Mouse (Mus musculus): ENCODE results near the gene Ptges3l.

Ptges3l gene

DNA sequence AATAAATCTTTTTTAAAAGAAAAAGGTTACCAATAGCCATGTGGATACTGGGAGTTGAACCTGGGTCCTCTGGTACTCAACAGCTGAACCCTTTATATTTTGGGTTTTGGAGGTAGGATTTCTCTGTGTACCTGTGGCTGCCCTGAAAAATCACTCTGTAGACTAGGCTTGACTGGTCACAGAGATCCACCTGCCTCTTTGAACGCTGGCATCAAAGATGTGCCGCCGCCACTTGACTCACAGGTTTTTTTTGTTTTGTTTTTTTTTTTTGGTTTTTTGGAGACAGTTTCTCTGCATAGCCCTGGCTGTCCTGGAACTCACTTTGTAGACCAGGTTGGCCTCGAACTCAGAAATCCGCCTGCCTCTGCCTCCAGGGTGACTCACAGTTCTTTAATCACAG, 22.7 kb upstream of the Ptges3l start:
- CTCF ChIA-PET, result interaction anchor here in 1 of 4 experiments (0.5 kb wide), 1 partner anchor 365 kb away, joined by 3 read pairs; the partner anchor contains the start of gene Coasy

DNA sequence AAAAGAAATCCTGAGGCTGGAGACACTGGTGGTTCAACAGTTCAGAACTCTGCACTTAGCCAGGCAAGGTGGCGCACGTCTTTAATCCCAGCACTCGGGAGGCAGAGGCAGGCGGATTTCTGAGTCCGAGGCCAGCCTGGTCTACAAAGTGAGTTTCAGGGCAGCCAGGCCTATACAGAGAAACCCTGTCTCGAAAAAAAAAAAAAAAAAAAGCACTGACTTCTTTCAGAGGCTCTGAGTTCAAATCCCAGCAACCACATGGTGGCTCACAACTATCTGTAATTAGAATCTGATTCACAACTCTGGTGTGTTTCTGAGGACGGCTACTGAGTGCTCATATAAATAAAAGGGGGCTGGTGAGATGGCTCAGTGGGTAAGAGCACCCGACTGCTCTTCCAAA, 21.7 kb upstream of the Ptges3l start:
- ChIA-PET POLR2A (interaction anchor here in 2 of 4 experiments (1.2 to 22.5 kb wide), 4 partner anchors 16 to 166 kb away, joined by 3 to 550 read pairs (median 59); partner anchors contain the start of genes Rnd2 (in 2 of the 2) and Vat1 (in 2 of the 2)), CTCF (interaction anchor here in 1 of 4 experiments (2.3 kb wide), 1 partner anchor 21 kb away, joined by 6 read pairs; no protein-coding TSS in a partner anchor)

More for the DNA sequence above, 22.7 kb upstream of the Ptges3l start:
- POLR2A ChIA-PET, result interaction anchor here in 2 of 4 experiments (1.4 to 22.5 kb wide), 6 partner anchors 11 to 107 kb away, joined by 3 to 550 read pairs (median 9); partner anchors contain the start of genes Rnd2 (in 2 of the 2) and Vat1 (in 2 of the 2)

DNA sequence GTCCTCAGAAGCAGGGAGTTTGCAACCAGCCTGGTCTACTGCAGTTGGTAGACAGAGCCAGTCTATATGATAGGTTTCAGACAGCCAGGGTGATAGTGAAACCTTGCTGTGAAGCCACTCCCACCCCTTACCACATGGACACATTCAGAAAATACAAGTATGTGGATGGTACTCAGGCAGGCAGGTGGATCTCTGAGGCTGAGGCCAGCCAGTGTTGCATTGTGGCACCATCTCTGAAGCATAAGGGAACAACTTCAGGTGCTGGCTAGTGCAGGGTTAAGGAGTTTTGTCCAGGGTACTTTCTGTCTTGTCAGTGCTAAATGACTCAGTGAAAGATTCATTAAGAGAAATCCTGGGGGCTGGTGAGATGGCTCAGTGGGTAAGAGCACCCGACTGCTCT, 21.2 kb upstream of the Ptges3l start:
- CTCF ChIA-PET, result interaction anchor here in 1 of 4 experiments (2.3 kb wide), 1 partner anchor 21 kb away, joined by 6 read pairs; no protein-coding TSS in a partner anchor
- POLR2A ChIA-PET, result interaction anchor here in 2 of 4 experiments (1.2 to 22.5 kb wide), 8 partner anchors 9 to 186 kb away, joined by 3 to 550 read pairs (median 147); partner anchors contain the start of genes Rnd2 (in 2 of the 2), Vat1 (in 2 of the 2), Aarsd1 (in 1 of the 2) and Gm27029 (in 1 of the 2)

DNA sequence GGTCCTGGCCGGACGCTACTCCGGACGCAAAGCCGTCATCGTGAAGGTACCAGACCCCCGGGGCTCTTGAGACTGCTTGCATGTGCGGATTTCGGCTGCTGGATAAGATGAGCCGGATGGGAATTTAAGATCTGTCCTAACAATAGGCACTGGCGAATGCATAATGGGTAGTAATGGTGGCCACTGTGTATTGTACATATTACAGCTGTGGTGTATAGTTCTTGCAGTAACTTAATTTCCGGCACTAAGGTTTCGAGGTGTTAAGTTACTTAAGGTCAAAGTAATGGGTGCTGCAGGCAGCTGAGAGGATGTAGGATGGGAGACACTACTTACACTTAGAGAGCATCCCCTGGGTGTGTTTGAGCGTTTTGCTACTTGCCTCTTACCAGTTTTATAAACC, 17.6 kb upstream of the Ptges3l start:
- POLR2A ChIA-PET, result interaction anchor here (0.6 to 22.5 kb wide), 93 partner anchors 9 to 933 kb away, joined by 3 to 550 read pairs (median 9); partner anchors contain the start of genes Aarsd1 (in 3 of the 4), Gm27029 (in 3 of the 4), Ptges3l (in 3 of the 4) and Rnd2 (in 3 of the 4)

GRCm38 (mm10) chr11:101442127-101442693, 17.1 kb upstream of the Ptges3l start, which contains the start of gene Rpl27:
TSS of gene Rpl27 (plus strand) at chr11:101442298.
- ChIA-PET CTCF (interaction anchor here (0.5 to 1.8 kb wide), 89 partner anchors 8 to 1027 kb away, joined by 3 to 21 read pairs (median 4); partner anchors contain the start of genes Ptges3l (in 3 of the 4), Rundc1 (in 3 of the 4), Becn1 (in 2 of the 4) and Cntd1 (in 2 of the 4)), POLR2A (interaction anchor here (0.5 to 22.5 kb wide), 295 partner anchors 9 to 1716 kb away, joined by 3 to 550 read pairs (median 4); partner anchors contain the start of genes Gm27029 (in 4 of the 4), Ptges3l (in 4 of the 4), Rnd2 (in 4 of the 4) and Rundc1 (in 4 of the 4))

More for the DNA sequence above, 17.6 kb upstream of the Ptges3l start:
- CTCF ChIA-PET, result interaction anchor here (0.5 to 1.8 kb wide), 34 partner anchors 9 to 311 kb away, joined by 3 to 21 read pairs (median 6); partner anchors contain the start of genes Ptges3l (in 2 of the 4), Rundc1 (in 2 of the 4), Becn1 (in 1 of the 4) and Brca1 (in 1 of the 4)

- POLR2A ChIA-PET, result interaction anchor here (0.5 to 22.5 kb wide), 294 partner anchors 8 to 1716 kb away, joined by 3 to 550 read pairs (median 4); partner anchors contain the start of genes Gm27029 (in 4 of the 4), Ptges3l (in 4 of the 4), Rnd2 (in 4 of the 4) and Rundc1 (in 4 of the 4)
- CTCF ChIA-PET, result interaction anchor here (0.5 to 1.8 kb wide), 85 partner anchors 8 to 1026 kb away, joined by 3 to 21 read pairs (median 4); partner anchors contain the start of genes Ptges3l (in 3 of the 4), Rundc1 (in 3 of the 4), Becn1 (in 2 of the 4) and Cntd1 (in 2 of the 4)
These were observed 16.5 kb upstream of the Ptges3l start for GRCm38 (mm10) chr11:101441450-101442126.

- ChIA-PET POLR2A (interaction anchor here in 1 of 4 experiments (0.6 to 0.7 kb wide), 3 partner anchors 17 to 130 kb away, joined by 3 to 4 read pairs (median 3); no protein-coding TSS in a partner anchor), CTCF (interaction anchor here in 2 of 4 experiments (0.7 to 0.8 kb wide), 3 partner anchors 12 to 390 kb away, joined by 3 to 5 read pairs (median 4); no protein-coding TSS in a partner anchor)
These were observed 12.9 kb upstream of the Ptges3l start for GRCm38 (mm10) chr11:101438006-101438405.

DNA sequence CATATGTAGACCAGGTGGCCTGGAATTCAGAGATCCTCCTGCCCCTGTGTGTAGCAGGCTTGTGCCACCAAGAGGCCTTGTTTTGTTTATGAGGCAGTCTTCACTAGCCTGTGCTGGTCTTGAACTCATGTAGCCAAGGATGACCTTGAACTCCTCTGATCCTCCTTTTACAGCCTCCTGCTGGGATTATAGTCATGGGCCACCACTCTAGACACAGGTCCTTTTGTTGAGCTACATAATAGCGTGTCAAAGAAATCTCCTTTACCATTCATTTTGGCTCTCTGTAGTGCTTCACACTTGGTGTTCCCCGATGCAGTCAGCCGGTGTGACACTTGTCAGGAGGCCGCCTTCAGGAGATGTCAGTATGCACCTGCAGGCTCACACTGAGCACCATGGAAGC, 11.8 kb upstream of the Ptges3l start:
- CTCF ChIA-PET, result interaction anchor here in 3 of 4 experiments (0.5 to 1.0 kb wide), 4 partner anchors 9 to 53 kb away, joined by 3 to 4 read pairs (median 3); no protein-coding TSS in a partner anchor
- POLR2A ChIA-PET, result interaction anchor here in 3 of 4 experiments (0.6 to 2.5 kb wide), 17 partner anchors 8 to 242 kb away, joined by 3 to 8 read pairs (median 3); partner anchors contain the start of genes Rnd2 (in 3 of the 3), Aarsd1 (in 1 of the 3), Becn1 (in 1 of the 3) and Gm27029 (in 1 of the 3)

DNA sequence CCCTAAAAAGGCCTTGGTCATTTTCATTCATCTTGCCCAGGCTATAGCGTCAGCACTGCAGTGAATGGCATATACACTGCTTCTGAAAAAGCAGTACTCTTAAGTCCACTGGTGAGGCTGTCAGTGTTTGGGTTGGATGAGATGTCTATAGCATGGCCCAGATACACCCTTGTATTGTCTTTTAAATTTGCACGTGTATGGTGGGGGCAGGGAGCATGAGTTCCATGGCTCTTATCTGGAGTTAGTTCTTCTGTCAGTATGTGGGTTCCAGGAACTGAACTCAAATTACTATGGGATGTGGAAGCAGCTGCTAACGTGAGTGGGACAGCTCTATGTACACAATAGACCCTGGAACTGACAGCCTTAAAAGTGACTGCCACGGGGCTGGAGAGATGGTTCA, 10.7 kb upstream of the Ptges3l start:
- POLR2A ChIA-PET, result interaction anchor here (0.7 to 14.8 kb wide), 11 partner anchors 8 to 33 kb away, joined by 3 to 207 read pairs (median 4); partner anchors contain the start of genes Aarsd1 (in 2 of the 4), Ptges3l (in 1 of the 4), Rpl27 (in 1 of the 4) and Rundc1 (in 1 of the 4)

DNA sequence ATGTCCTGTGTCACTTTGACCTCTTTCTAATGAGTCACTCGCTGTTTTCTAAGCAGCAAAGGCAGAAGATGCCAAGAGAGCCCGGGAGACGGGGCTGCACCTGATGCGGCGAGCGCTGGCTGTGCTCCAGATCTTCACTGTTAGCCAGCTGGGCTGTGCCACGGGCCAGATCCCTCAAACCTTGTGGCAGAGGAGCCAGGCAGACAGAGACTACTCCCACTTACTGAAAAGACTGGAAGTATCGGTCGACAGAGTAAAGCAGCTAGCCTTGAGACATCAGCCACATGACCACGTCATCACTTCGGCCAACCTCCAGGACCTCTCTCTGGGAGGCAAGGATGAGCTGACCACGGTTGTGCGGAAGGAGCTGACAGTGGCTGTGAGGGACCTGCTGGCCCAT, 8.3 kb upstream of the Ptges3l start:
- CTCF ChIA-PET, result interaction anchor here in 2 of 4 experiments (0.5 to 2.1 kb wide), 7 partner anchors 9 to 1969 kb away, joined by 3 to 15 read pairs (median 4); partner anchors contain the start of genes Rpl27 (in 2 of the 2), Gm27029 (in 1 of the 2), Ptges3l (in 1 of the 2) and Rundc1 (in 1 of the 2)
- POLR2A ChIA-PET, result interaction anchor here (0.8 to 14.8 kb wide), 16 partner anchors 8 to 425 kb away, joined by 3 to 207 read pairs (median 6); partner anchors contain the start of genes Rpl27 (in 4 of the 4), Aarsd1 (in 2 of the 4), Gm27029 (in 2 of the 4) and Ptges3l (in 2 of the 4)

More for the DNA sequence above, 10.7 kb upstream of the Ptges3l start:
- CTCF ChIA-PET, result no interaction called here

DNA sequence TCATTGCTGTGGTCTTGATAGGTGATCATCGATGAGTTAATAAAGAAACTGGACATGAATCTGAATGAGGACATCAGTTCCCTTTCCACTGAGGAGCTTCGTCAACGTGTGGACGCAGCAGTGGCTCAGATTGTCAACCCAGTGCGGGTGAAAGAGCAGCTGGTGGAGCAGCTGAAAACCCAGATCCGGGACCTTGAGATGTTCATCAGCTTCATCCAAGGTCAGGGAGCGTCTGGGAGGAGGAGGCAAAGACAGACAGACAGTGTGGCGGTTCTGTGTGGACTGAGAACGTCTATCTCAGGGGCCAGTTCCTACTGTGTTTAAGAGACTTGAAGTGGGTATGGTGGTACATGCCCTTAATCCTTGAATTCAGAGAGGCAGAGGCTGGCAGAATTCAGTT, 6.2 kb upstream of the Ptges3l start:
- CTCF ChIA-PET, result interaction anchor here in 1 of 4 experiments (0.9 to 1.0 kb wide), 2 partner anchors 8 to 11 kb away, joined by 3 to 4 read pairs; partner anchors contain the start of gene Rpl27
- POLR2A ChIA-PET, result interaction anchor here in 3 of 4 experiments (0.7 to 14.8 kb wide), 3 partner anchors 11 to 12 kb away, joined by 5 to 207 read pairs (median 5); partner anchors contain the start of gene Rpl27 (in 3 of the 3)

- ChIA-PET POLR2A (interaction anchor here in 3 of 4 experiments (0.8 to 14.8 kb wide), 9 partner anchors 10 to 166 kb away, joined by 3 to 207 read pairs (median 5); partner anchors contain the start of genes Rpl27 (in 3 of the 3) and Wnk4 (in 1 of the 3)), CTCF (interaction anchor here in 3 of 4 experiments (0.5 to 1.6 kb wide), 3 partner anchors 16 to 1020 kb away, joined by 4 to 13 read pairs (median 5); partner anchors contain the start of gene Rpl27 (in 2 of the 3))
These were observed 1.0 kb upstream of the Ptges3l start for GRCm38 (mm10) chr11:101426165-101426564.

GRCm38 (mm10) chr11:101424105-101424851, 855 bp downstream of the Ptges3l start, which contains the start of gene Gm27029:
TSS of gene Gm27029 (minus strand) at chr11:101424796.
- CTCF ChIA-PET, result interaction anchor here in 3 of 4 experiments (0.6 to 2.1 kb wide), 9 partner anchors 10 to 809 kb away, joined by 3 to 10 read pairs (median 3); partner anchors contain the start of gene Rpl27 (in 1 of the 3)
- POLR2A ChIA-PET, result interaction anchor here (0.8 to 14.8 kb wide), 31 partner anchors 8 to 304 kb away, joined by 3 to 207 read pairs (median 4); partner anchors contain the start of genes Rpl27 (in 4 of the 4), Wnk4 (in 2 of the 4), Aarsd1 (in 1 of the 4) and Aoc2 (in 1 of the 4)

DNA sequence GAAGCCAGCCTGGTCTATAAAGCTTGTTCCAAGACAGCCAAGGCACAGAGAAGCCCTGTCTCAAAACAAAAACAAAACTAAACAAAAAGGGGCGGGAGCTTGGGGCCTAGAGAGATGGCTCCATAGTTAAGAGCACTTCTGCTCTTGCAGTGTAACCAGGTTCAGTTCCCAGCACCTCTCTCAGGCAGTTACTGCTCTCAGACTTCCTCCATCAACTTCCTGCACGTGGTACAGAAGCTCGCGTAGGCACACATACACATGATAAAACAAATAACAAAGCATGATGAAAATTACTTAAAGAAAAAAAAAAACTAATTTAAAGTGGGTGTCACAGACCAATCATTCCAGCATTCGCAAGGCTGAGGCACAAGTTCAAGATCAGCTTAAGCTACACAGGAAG, 5.0 kb downstream of the Ptges3l start:
- CTCF ChIA-PET, result interaction anchor here (0.5 to 2.3 kb wide), 22 partner anchors 17 to 422 kb away, joined by 3 to 21 read pairs (median 4); partner anchors contain the start of genes Rpl27 (in 3 of the 4), Cntnap1 (in 1 of the 4), Plekhh3 (in 1 of the 4) and Vat1 (in 1 of the 4)
- POLR2A ChIA-PET, result interaction anchor here (0.5 to 11.9 kb wide), 24 partner anchors 14 to 801 kb away, joined by 3 to 179 read pairs (median 3); partner anchors contain the start of genes Rpl27 (in 4 of the 4), Cntd1 (in 1 of the 4), Coa3 (in 1 of the 4) and Nkiras2 (in 1 of the 4)

GRCm38 (mm10) chr11:101419610-101420009, 5.5 kb downstream of the Ptges3l start:
- POLR2A ChIA-PET, result interaction anchor here (0.5 to 11.9 kb wide), 29 partner anchors 9 to 801 kb away, joined by 3 to 179 read pairs (median 3); partner anchors contain the start of genes Rpl27 (in 4 of the 4), Cntd1 (in 1 of the 4), Coa3 (in 1 of the 4) and Nkiras2 (in 1 of the 4)
- CTCF ChIA-PET, result interaction anchor here (0.5 to 2.3 kb wide), 36 partner anchors 9 to 422 kb away, joined by 3 to 21 read pairs (median 4); partner anchors contain the start of genes Rpl27 (in 4 of the 4), Cntnap1 (in 1 of the 4), Plekhh3 (in 1 of the 4) and Tmem106a (in 1 of the 4)

Data from embryonic stem cell, embryonic (primary cell).